Mouse (Mus musculus) liver, embryonic 14.5 days (tissue): ENCODE measurements around the gene Oas2.

Source experiments
- CTCF ChIP-seq: IDR thresholded peaks from 2 replicates; pipeline ENCODE4 v1.5.1; 2016; ENCODE audit warnings: antibody characterized with exemption, low read depth, control low read depth
- EP300 ChIP-seq: IDR thresholded peaks from 2 replicates; pipeline ENCODE4 v1.6.1; 2016; ENCODE audit warnings: antibody characterized with exemption, low read depth

DNA sequence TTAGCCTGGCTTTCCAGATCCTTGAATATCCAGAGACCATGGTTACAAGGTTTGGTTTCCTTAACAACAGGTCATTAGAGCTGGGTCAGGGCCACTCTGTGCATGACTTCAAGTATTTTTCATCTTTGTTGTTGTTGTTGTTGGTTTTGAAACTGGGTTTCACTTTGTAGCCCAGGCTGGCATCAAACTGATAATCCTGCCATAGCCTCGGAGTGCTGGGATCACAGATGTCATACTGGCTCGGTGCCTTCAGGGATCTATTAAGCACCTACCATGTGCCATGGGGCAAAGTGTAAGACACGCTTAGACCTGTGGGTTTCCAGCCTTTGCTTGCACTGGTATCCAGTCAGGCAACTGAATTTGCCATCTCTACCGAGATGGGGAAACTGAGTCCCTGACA lies 47.2 kb downstream of the Oas2 start:
- no peak for TF ChIP-seq CTCF
- TF ChIP-seq EP300, result no peak
